Mouse (Mus musculus) cortical plate, adult 2 months (tissue): Measurements from ENCODE around the gene Rai1.

Source experiments
- CTCF ChIP-seq: fragments of 200-500 bp; IDR thresholded peaks from 2 replicates; pipeline ENCODE4 v1.5.1; 2011; ENCODE audit warnings: mild to moderate bottlenecking, control low read depth, low read length; ENCODE audit not compliant: insufficient read depth; ENCODE audit errors: extremely low read depth
- POLR2A ChIP-seq: fragments of 200-500 bp; IDR thresholded peaks from 2 replicates; pipeline ENCODE4 v1.6.1; 2011; ENCODE audit warnings: mild to moderate bottlenecking, low read length, control low read depth; ENCODE audit not compliant: insufficient read depth; ENCODE audit errors: extremely low read depth

- TF ChIP-seq CTCF (no peak), POLR2A (no peak)
Measured at GRCm38 (mm10) chr11:60153936-60154335, 49.1 kb downstream of the Rai1 start.
